In the genomic region with DNA sequence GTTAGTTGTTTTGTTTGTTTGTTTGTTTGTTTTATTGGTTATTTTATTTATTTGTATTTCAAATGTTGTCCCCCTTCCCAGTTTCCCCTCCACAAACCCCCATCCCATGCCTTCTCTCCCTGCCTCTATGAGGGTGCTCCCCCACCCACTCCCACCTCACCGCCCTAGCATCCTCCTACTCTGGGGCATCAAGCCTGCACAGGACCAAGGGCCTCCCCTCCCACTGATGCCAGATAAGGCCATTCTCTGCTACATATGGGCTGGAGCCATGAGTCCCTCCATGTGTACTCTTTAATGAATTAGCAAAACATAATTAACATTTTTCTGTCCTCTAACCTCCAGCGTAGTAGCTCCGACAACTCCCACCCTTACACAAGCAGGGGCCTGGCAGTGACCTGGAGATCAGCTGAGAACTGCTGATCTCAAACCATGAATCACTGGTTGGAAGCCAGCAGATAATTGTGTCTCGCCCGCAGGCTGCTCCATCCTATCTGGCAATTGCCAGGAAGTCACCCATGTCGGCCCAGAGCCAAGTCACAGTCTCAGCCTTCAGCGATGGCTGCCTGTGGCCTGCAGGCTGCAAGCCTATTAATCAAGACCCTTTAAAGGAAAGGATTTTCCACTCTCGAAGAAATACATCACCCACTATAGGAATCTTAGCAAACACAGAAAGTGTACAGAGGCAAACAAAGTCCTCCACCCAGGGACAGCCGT, we compare ENCODE assay signal across 8 mouse cellular contexts.
DNase-seq lines count a peak whose midpoint lies in the region; ATAC-seq and TF ChIP-seq lines count a peak whose summit lies in the region.

No protein-coding gene starts in this region.

- TF ChIP-seq POLR2A in cerebellum, adult 2 months (IDR thresholded peaks at IDR 0.05; ENCODE audit: borderline replicate concordance, insufficient read depth, low read length), result no peak

- ATAC-seq in midbrain, embryonic 16.5 days, result 0 out of 2 replicates have a peak, but pooled peaks have one; percentile 14
- no peak for ATAC-seq in heart, embryonic 13.5 days (ENCODE audit: extremely low read depth, insufficient number of reproducible peaks, low FRiP score, low TSS enrichment)
- ATAC-seq in neural tube, embryonic 15.5 days (ENCODE audit: low FRiP score), result peak; percentile 57; the same call in 1 of the 2 replicates
- ATAC-seq in inflammation-experienced regulatory T-cells, adult 6 months, result no peak

- H3K4me3 ChIP-seq in midbrain, embryonic 16.5 days (ENCODE audit: low read depth, low read length), result no peak overlapping the region
- no peak overlapping the region for H3K4me3 ChIP-seq in midbrain, embryonic 10.5 days
- no peak overlapping the region for H3K4me3 ChIP-seq in cerebellum, adult 2 months (replicated peaks; ENCODE audit: insufficient read depth, low read depth, low read length)
- no peak overlapping the region for H3K4me3 ChIP-seq in heart, embryonic 13.5 days
- H3K4me3 ChIP-seq in neural tube, embryonic 15.5 days (replicated peaks), result no peak overlapping the region

- H3K9me3 ChIP-seq in midbrain, embryonic 16.5 days (replicated peaks; ENCODE audit: control insufficient read depth, low read length, poor library complexity, severe bottlenecking), result no peaks in the 10 kb centered on the region
- no peaks in the 10 kb centered on the region for H3K9me3 ChIP-seq in midbrain, embryonic 10.5 days (replicated peaks)
- H3K9me3 ChIP-seq in heart, embryonic 13.5 days, result no peaks in the 10 kb centered on the region
- no peaks in the 10 kb centered on the region for H3K9me3 ChIP-seq in neural tube, embryonic 15.5 days (replicated peaks)

- no peak overlapping the region for H3K4me2 ChIP-seq in midbrain, embryonic 16.5 days (ENCODE audit: low read length)
- no peak overlapping the region for H3K4me2 ChIP-seq in heart, embryonic 13.5 days
- H3K4me2 ChIP-seq in neural tube, embryonic 15.5 days, result no peak overlapping the region

- no peaks in the 10 kb centered on the region; the same call in 1 of the 2 replicates for H3K4me1 ChIP-seq in midbrain, embryonic 16.5 days (ENCODE audit: control insufficient read depth, insufficient read depth, low read length)
- peaks cover 5% of the 10 kb centered on the region; the same call in 1 of the 2 replicates for H3K4me1 ChIP-seq in midbrain, embryonic 10.5 days
- peaks cover 11% of the 10 kb centered on the region for H3K4me1 ChIP-seq in cerebellum, adult 2 months (ENCODE audit: control insufficient read depth, insufficient read depth, low read length)
- peaks cover 43% of the 10 kb centered on the region for H3K4me1 ChIP-seq in heart, embryonic 13.5 days
- H3K4me1 ChIP-seq in neural tube, embryonic 15.5 days, result peaks cover 11% of the 10 kb centered on the region; the same call in 1 of the 2 replicates

- H3K36me3 ChIP-seq in midbrain, embryonic 16.5 days (ENCODE audit: control insufficient read depth, insufficient read depth, low read length), result no peaks in the 10 kb centered on the region
- no peaks in the 10 kb centered on the region for H3K36me3 ChIP-seq in midbrain, embryonic 10.5 days
- H3K36me3 ChIP-seq in heart, embryonic 13.5 days, result no peaks in the 10 kb centered on the region
- H3K36me3 ChIP-seq in neural tube, embryonic 15.5 days, result no peaks in the 10 kb centered on the region

- DNase-seq in midbrain, embryonic 10.5 days (ENCODE audit: low spot score), result no peak
- peak; percentile 52 to 71 for DNase-seq in cerebellum, adult 2 months
- no peak for DNase-seq in urinary bladder, adult 2 months (ENCODE audit: low spot score)
- no peak for DNase-seq in frontal cortex, adult 2 months (ENCODE audit: extremely low spot score in 1 of 2, low spot score in 1 of 2)

- no peak overlapping the region for H3K9ac ChIP-seq in midbrain, embryonic 16.5 days (ENCODE audit: low read depth, low read length)
- H3K9ac ChIP-seq in heart, embryonic 13.5 days, result peak overlapping the region; percentile 33; the same call in 1 of the 2 replicates
- H3K9ac ChIP-seq in neural tube, embryonic 15.5 days (replicated peaks), result no peak overlapping the region

- H3K27me3 ChIP-seq in midbrain, embryonic 16.5 days (ENCODE audit: control insufficient read depth, insufficient read depth, low read depth, low read length), result no peaks in the 10 kb centered on the region
- H3K27me3 ChIP-seq in midbrain, embryonic 10.5 days (ENCODE audit: low read depth, poor library complexity, severe bottlenecking), result 0 out of 2 replicates have a peak, but pooled peaks cover 4% of the 10 kb centered on the region
- no peaks in the 10 kb centered on the region for H3K27me3 ChIP-seq in cerebellum, adult 2 months (ENCODE audit: control insufficient read depth, insufficient read depth, low read length)
- H3K27me3 ChIP-seq in heart, embryonic 13.5 days (replicated peaks), result peaks cover 13% of the 10 kb centered on the region
- H3K27me3 ChIP-seq in neural tube, embryonic 15.5 days (replicated peaks), result no peaks in the 10 kb centered on the region

- 0 out of 2 replicates have a peak overlapping the region, but pooled peaks have one; percentile 28 for H3K27ac ChIP-seq in midbrain, embryonic 16.5 days (ENCODE audit: low read length)
- no peak overlapping the region for H3K27ac ChIP-seq in midbrain, embryonic 10.5 days (replicated peaks)
- no peak overlapping the region for H3K27ac ChIP-seq in cerebellum, adult 2 months (ENCODE audit: insufficient read depth, low read length)
- peak overlapping the region; percentile 84 for H3K27ac ChIP-seq in heart, embryonic 13.5 days (replicated peaks)
- H3K27ac ChIP-seq in neural tube, embryonic 15.5 days (replicated peaks), result peak overlapping the region; percentile 23; the same call in 1 of the 2 replicates

- TF ChIP-seq CTCF in cerebellum, adult 2 months (IDR thresholded peaks at IDR 0.05; ENCODE audit: borderline replicate concordance, insufficient read depth, low read depth, low read length), result no peak

- WGBS in midbrain, embryonic 16.5 days, result 64% methylated on average over 9 of the region's 9 CpGs
- 88% methylated on average over 9 of the region's 9 CpGs for WGBS in midbrain, embryonic 10.5 days
- 16% methylated on average over 9 of the region's 9 CpGs for WGBS in cerebellum, adult 2 months
- 42% methylated on average over 9 of the region's 9 CpGs for WGBS in heart, embryonic 13.5 days
- 42% methylated on average over 9 of the region's 9 CpGs for WGBS in neural tube, embryonic 15.5 days

Comparison
In these comparisons a context has a peak if more than half of its experiments do, and no peak if none do; other contexts are left out.
1. H3K27ac ChIP-seq: peak in midbrain, embryonic 16.5 days (single experiment), heart, embryonic 13.5 days (single experiment) and neural tube, embryonic 15.5 days (single experiment); none in midbrain, embryonic 10.5 days (single experiment) and cerebellum, adult 2 months (single experiment).
2. ATAC-seq: peak in midbrain, embryonic 16.5 days (single experiment) and neural tube, embryonic 15.5 days (single experiment); none in heart, embryonic 13.5 days (single experiment) and inflammation-experienced regulatory T-cells, adult 6 months (single experiment).
3. DNase-seq: peak in cerebellum, adult 2 months (2 of 2); none in midbrain, embryonic 10.5 days (single experiment), urinary bladder, adult 2 months (single experiment) and frontal cortex, adult 2 months (0 of 2).